Mouse (Mus musculus): ENCODE measurements around the gene Inhbe. TPM values are rescaled to one million over a fixed set of nuclear protein-coding genes. Genes with fewer than 3 reads are reported as not detected.
"Not testable (repeated sequence)": the region's sequence is repeated elsewhere in the genome, so short reads cannot be mapped to it uniquely, and the experiment has no call there.

Gene Inhbe
- total and polyA plus RNA-seq, 2 experiments from 2014 or later: not detected

DNA sequence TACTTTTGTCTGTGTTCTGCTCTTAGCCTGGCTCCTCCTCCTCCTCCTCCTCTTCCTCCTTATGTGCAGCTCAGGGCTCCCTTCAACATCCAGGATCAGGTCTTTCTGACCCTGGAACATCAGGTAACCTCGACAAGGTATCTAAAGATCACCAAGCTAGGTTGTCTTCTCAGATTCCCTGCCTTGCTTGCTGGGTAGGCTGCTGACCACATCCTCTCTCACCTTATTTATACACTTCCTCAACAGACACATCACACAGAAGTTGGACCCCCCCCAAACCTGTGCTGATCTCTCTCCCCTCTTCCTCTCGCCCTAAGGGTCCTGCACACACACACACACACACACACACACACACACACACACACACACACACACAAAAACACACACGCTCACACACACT lies 32.6 kb downstream of the Inhbe start, which contains the start of gene Arhgap9:
Gene Arhgap9, plus strand, starts transcription at position 344 of the 400 bp plus-strand sequence.
- H3K4me3 ChIP-seq (ENCODE audit: low read depth, low read length): no peak within 1 kb of the TSS
- no peaks in the 10 kb centered on the region for H3K36me3 ChIP-seq (replicated peaks; ENCODE audit: control insufficient read depth, insufficient read depth, low read length)
- WGBS: 69% methylated on average over 3 of the region's 3 CpGs
- peaks cover 11% of the 10 kb centered on the region for H3K4me1 ChIP-seq (ENCODE audit: control insufficient read depth, insufficient read depth)
- no peak for ATAC-seq (ENCODE audit: insufficient read depth, low read depth)
- no peaks in the 10 kb centered on the region for H3K9me3 ChIP-seq (replicated peaks; ENCODE audit: control insufficient read depth, low read length)
- DNase-seq (ENCODE audit: low spot score): no peak
- no peak within 1 kb of the TSS; the same call in 1 of the 2 replicates for H3K27ac ChIP-seq (ENCODE audit: low read depth)
- H3K4me2 ChIP-seq (ENCODE audit: low read depth, low read length): no peak within 1 kb of the TSS
- no peak within 1 kb of the TSS for H3K9ac ChIP-seq (replicated peaks; ENCODE audit: low read depth, low read length)
- TF ChIP-seq CTCF (IDR thresholded peaks at IDR 0.05; ENCODE audit: low read depth) (no peak), EP300 (IDR thresholded peaks at IDR 0.05; ENCODE audit: low read depth) (no peak)
- H3K27me3 ChIP-seq (ENCODE audit: control insufficient read depth, insufficient read depth, low read length): peaks cover 31% of the 10 kb centered on the region

DNA sequence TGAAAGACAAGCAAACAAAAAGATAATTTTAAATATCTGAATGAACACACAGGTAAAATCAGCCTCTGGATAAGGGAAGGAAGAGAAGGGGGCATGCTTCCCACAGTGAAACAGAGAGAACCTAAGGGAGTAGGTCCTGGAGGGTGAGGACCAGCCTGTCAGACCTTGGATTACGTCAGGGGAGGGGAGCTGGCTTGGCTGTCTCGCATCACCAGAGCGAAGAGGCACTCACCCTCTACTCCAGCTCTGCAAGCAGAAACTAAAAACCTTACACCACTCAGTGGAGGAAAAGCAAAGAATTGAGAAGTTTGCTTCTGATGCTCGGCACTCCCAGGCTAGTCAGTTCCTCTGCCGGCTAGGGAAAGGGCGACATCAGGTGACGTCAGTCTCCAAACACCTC lies 34.2 kb downstream of the Inhbe start:
- no peak overlapping the region for H3K27ac ChIP-seq (ENCODE audit: low read depth)
- no peaks in the 10 kb centered on the region for H3K9me3 ChIP-seq (replicated peaks; ENCODE audit: control insufficient read depth, low read length)
- ATAC-seq (ENCODE audit: insufficient read depth, low read depth) (no peak), DNase-seq (ENCODE audit: low spot score) (no peak)
- peaks cover 16% of the 10 kb centered on the region for H3K27me3 ChIP-seq (ENCODE audit: control insufficient read depth, insufficient read depth, low read length)
- H3K4me2 ChIP-seq (ENCODE audit: low read depth, low read length): no peak overlapping the region
- no peak overlapping the region for H3K9ac ChIP-seq (replicated peaks; ENCODE audit: low read depth, low read length)
- 70% methylated on average over 7 of the region's 7 CpGs for WGBS
- no peaks in the 10 kb centered on the region for H3K36me3 ChIP-seq (replicated peaks; ENCODE audit: control insufficient read depth, insufficient read depth, low read length)
- no peak overlapping the region for H3K4me3 ChIP-seq (ENCODE audit: low read depth, low read length)
- H3K4me1 ChIP-seq (ENCODE audit: control insufficient read depth, insufficient read depth): no peaks in the 10 kb centered on the region
- no peak for TF ChIP-seq CTCF (IDR thresholded peaks at IDR 0.05; ENCODE audit: low read depth)
- TF ChIP-seq EP300 (IDR thresholded peaks at IDR 0.05; ENCODE audit: low read depth): no peak

DNA sequence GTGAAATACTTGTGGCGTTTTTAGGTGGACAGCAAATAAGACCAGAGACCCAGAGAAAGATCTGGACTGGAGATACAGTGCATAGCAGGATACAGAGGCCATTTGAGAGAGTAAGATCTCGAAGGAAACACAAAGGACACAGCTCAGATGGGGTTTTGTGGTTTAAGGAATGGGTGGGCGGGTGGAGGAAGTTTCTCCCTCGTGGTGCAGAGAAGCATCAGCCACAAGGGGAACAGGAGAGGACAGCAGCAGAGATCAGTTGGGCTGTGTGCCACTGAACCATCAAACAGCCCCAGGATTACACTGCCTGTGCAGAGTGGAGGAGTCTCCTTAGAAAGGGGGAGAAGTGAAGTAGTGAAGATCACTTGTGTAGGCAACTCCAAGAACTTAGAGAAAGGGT lies 36.2 kb downstream of the Inhbe start:
- TF ChIP-seq CTCF (IDR thresholded peaks at IDR 0.05; ENCODE audit: low read depth) (no peak), EP300 (IDR thresholded peaks at IDR 0.05; ENCODE audit: low read depth) (no peak)
- 32% methylated on average over 4 of the region's 4 CpGs for WGBS

DNA sequence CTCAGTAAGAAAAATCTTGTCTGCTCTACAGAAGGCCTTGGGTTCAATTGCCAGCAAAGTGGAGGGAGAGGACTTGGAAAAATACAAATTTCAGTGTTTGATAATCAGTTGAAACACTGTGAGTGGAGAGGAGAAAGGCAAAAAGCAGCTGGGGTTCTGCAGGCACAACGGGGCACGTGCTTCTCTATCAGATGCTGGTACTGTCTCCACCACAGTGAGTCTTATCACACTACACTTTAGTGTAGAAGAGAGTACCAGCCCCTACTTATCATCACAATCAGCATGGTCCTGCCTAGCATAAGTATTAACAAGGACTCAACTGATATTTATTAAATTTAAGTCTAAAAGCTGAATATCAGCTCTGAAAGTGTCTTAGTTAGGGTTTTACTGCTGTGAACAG lies 36.9 kb downstream of the Inhbe start:
- ATAC-seq (ENCODE audit: insufficient read depth, low read depth): no peak
- Histone ChIP-seq H3K27ac (ENCODE audit: low read depth) (no peak overlapping the region), H3K4me3 (ENCODE audit: low read depth, low read length) (no peak overlapping the region), H3K4me1 (ENCODE audit: control insufficient read depth, insufficient read depth) (no peaks in the 10 kb centered on the region), H3K4me2 (ENCODE audit: low read depth, low read length) (no peak overlapping the region), H3K27me3 (ENCODE audit: control insufficient read depth, insufficient read depth, low read length) (no peaks in the 10 kb centered on the region), H3K36me3 (replicated peaks; ENCODE audit: control insufficient read depth, insufficient read depth, low read length) (no peaks in the 10 kb centered on the region), H3K9me3 (replicated peaks; ENCODE audit: control insufficient read depth, low read length) (no peaks in the 10 kb centered on the region), H3K9ac (replicated peaks; ENCODE audit: low read depth, low read length) (no peak overlapping the region)
- 49% methylated on average over 2 of the region's 2 CpGs for WGBS
- DNase-seq (ENCODE audit: low spot score): no peak
- TF ChIP-seq CTCF (IDR thresholded peaks at IDR 0.05; ENCODE audit: low read depth): no peak

More for the DNA sequence above, 36.2 kb downstream of the Inhbe start:
- Histone ChIP-seq H3K4me1 (ENCODE audit: control insufficient read depth, insufficient read depth) (no peaks in the 10 kb centered on the region), H3K36me3 (replicated peaks; ENCODE audit: control insufficient read depth, insufficient read depth, low read length) (no peaks in the 10 kb centered on the region), H3K4me2 (ENCODE audit: low read depth, low read length) (no peak overlapping the region), H3K9ac (replicated peaks; ENCODE audit: low read depth, low read length) (no peak overlapping the region), H3K9me3 (replicated peaks; ENCODE audit: control insufficient read depth, low read length) (no peaks in the 10 kb centered on the region), H3K27me3 (ENCODE audit: control insufficient read depth, insufficient read depth, low read length) (0 out of 2 replicates have a peak, but pooled peaks cover 4% of the 10 kb centered on the region), H3K27ac (ENCODE audit: low read depth) (no peak overlapping the region), H3K4me3 (ENCODE audit: low read depth, low read length) (no peak overlapping the region)
- DNase-seq (ENCODE audit: low spot score) (no peak), ATAC-seq (ENCODE audit: insufficient read depth, low read depth) (no peak)

DNA sequence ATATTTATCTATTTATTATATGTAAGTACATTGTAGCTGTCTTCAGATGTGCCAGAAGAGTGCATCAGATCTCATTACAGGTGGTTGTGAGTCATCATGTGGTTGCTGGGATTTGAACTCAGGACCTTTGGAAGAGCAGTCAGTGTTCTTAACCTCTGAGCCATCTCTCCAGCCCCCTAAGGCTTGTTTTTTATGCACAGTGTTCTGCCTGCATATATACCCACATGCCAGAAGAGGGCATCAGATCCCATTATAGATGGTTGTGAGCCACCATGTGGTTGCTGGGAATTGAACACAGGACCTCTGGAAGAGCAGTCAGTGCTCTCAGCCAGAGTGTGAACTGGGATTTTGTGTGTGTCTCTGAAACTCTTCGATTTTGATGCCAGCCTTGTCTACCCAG lies 39.3 kb downstream of the Inhbe start:
- H3K27ac ChIP-seq (ENCODE audit: low read depth); H3K4me1 ChIP-seq (ENCODE audit: control insufficient read depth, insufficient read depth); H3K4me3 ChIP-seq (ENCODE audit: low read depth, low read length); H3K27me3 ChIP-seq (ENCODE audit: control insufficient read depth, insufficient read depth, low read length); H3K4me2 ChIP-seq (ENCODE audit: low read depth, low read length); H3K9ac ChIP-seq (replicated peaks; ENCODE audit: low read depth, low read length); H3K36me3 ChIP-seq (replicated peaks; ENCODE audit: control insufficient read depth, insufficient read depth, low read length); DNase-seq (ENCODE audit: low spot score); ATAC-seq (ENCODE audit: insufficient read depth, low read depth); H3K9me3 ChIP-seq (replicated peaks; ENCODE audit: control insufficient read depth, low read length): not testable (repeated sequence)
- 76% methylated on average over 1 of the region's 1 CpGs for WGBS

DNA sequence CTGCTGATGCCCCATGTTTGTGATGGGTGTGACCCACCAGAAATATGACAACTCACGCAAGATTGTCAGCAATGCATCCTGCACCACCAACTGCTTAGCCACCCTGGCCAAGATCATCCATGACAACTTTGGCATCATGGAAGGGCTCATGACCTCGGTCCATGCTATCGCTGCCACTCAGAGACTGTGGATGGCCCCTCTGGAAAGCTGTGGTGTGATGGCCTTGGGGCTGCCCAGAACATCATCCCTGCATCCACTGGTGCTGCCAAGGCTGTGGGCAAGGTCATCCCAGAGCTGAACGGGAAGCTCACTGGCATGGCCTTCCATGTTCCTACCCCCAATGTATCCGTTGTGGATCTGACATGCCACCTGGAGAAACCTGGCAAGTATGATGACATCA lies 40.7 kb downstream of the Inhbe start:
- 92% methylated on average over 5 of the region's 5 CpGs for WGBS
- ATAC-seq (ENCODE audit: insufficient read depth, low read depth); H3K4me3 ChIP-seq (ENCODE audit: low read depth, low read length); H3K27me3 ChIP-seq (ENCODE audit: control insufficient read depth, insufficient read depth, low read length); H3K4me2 ChIP-seq (ENCODE audit: low read depth, low read length); H3K9me3 ChIP-seq (replicated peaks; ENCODE audit: control insufficient read depth, low read length); H3K4me1 ChIP-seq (ENCODE audit: control insufficient read depth, insufficient read depth); DNase-seq (ENCODE audit: low spot score); H3K9ac ChIP-seq (replicated peaks; ENCODE audit: low read depth, low read length); H3K36me3 ChIP-seq (replicated peaks; ENCODE audit: control insufficient read depth, insufficient read depth, low read length); H3K27ac ChIP-seq (ENCODE audit: low read depth): not testable (repeated sequence)

Measured in heart, postnatal 0 days (tissue).